Mouse (Mus musculus): ENCODE results near the gene Henmt1. TPM values are rescaled to one million over a fixed set of nuclear protein-coding genes. Genes with fewer than 3 reads are reported as not detected.
A peak's percentile ranks its signal among the peaks of the same experiment; 100 is the strongest.

The Henmt1 gene
- polyA plus RNA-seq, 1 experiment from 2014 or later, result 0.11 TPM

GRCm38 (mm10) chr3:108983989-108984388 is 44.3 kb downstream of the Henmt1 start:
- peak overlapping the region; percentile 29; the same call in 1 of the 2 replicates for H3K4me2 ChIP-seq
- peak; percentile 90 for ATAC-seq
- 15% methylated on average over 5 of the region's 5 CpGs for WGBS (ENCODE audit: insufficient replicate concordance)

GRCm38 (mm10) chr3:108986534-108986933 is 46.9 kb downstream of the Henmt1 start:
- no peak for ATAC-seq
- Histone ChIP-seq H3K4me1 (peaks cover 30% of the 10 kb centered on the region), H3K27ac (no peak overlapping the region), H3K27me3 (replicated peaks) (no peaks in the 10 kb centered on the region), H3K9me3 (replicated peaks) (no peaks in the 10 kb centered on the region), H3K4me3 (no peak overlapping the region), H3K4me2 (no peak overlapping the region), H3K9ac (no peak overlapping the region), H3K36me3 (peaks cover 10% of the 10 kb centered on the region)
- 31% methylated on average over 1 of the region's 1 CpGs for WGBS (ENCODE audit: insufficient replicate concordance)

More at GRCm38 (mm10) chr3:108983989-108984388, 44.3 kb downstream of the Henmt1 start:
- H3K4me1 ChIP-seq, result peaks cover 30% of the 10 kb centered on the region
- H3K9me3 ChIP-seq (replicated peaks), result no peaks in the 10 kb centered on the region
- 0 out of 2 replicates have a peak overlapping the region, but pooled peaks have one; percentile 2 for H3K27ac ChIP-seq
- 0 out of 2 replicates have a peak overlapping the region, but pooled peaks have one; percentile 2 for H3K9ac ChIP-seq
- H3K36me3 ChIP-seq, result peaks cover 22% of the 10 kb centered on the region
- no peaks in the 10 kb centered on the region for H3K27me3 ChIP-seq (replicated peaks)
- H3K4me3 ChIP-seq, result no peak overlapping the region

GRCm38 (mm10) chr3:108987009-108987659 is 47.5 kb downstream of the Henmt1 start:
- no peak for ATAC-seq
- Histone ChIP-seq H3K4me1 (peaks cover 25% of the 10 kb centered on the region), H3K9ac (no peak overlapping the region), H3K36me3 (peaks cover 10% of the 10 kb centered on the region), H3K4me3 (no peak overlapping the region), H3K9me3 (replicated peaks) (no peaks in the 10 kb centered on the region), H3K27ac (no peak overlapping the region), H3K27me3 (replicated peaks) (no peaks in the 10 kb centered on the region), H3K4me2 (no peak overlapping the region)
- WGBS (ENCODE audit: insufficient replicate concordance), result 64% methylated on average over 12 of the region's 12 CpGs

- Histone ChIP-seq H3K9me3 (replicated peaks) (no peaks in the 10 kb centered on the region), H3K4me1 (peaks cover 25% of the 10 kb centered on the region), H3K36me3 (peaks cover 10% of the 10 kb centered on the region; the same call in 1 of the 2 replicates), H3K27ac (no peak overlapping the region), H3K4me2 (no peak overlapping the region), H3K27me3 (replicated peaks) (no peaks in the 10 kb centered on the region), H3K9ac (no peak overlapping the region), H3K4me3 (no peak overlapping the region)
- WGBS (ENCODE audit: insufficient replicate concordance), result 69% methylated on average over 9 of the region's 9 CpGs
- ATAC-seq, result no peak
These were observed 50.4 kb downstream of the Henmt1 start for GRCm38 (mm10) chr3:108989971-108990548.

- Histone ChIP-seq H3K36me3 (0 out of 2 replicates have a peak, but pooled peaks cover 6% of the 10 kb centered on the region), H3K9ac (no peak overlapping the region), H3K4me1 (peaks cover 46% of the 10 kb centered on the region), H3K4me3 (no peak overlapping the region), H3K27ac (no peak overlapping the region), H3K4me2 (no peak overlapping the region), H3K9me3 (replicated peaks) (no peaks in the 10 kb centered on the region), H3K27me3 (replicated peaks) (no peaks in the 10 kb centered on the region)
- ATAC-seq, result no peak
- WGBS (ENCODE audit: insufficient replicate concordance), result 25% methylated on average over 2 of the region's 2 CpGs
These were observed 54.8 kb downstream of the Henmt1 start for GRCm38 (mm10) chr3:108994477-108994876.

GRCm38 (mm10) chr3:108995379-108995778 is 55.7 kb downstream of the Henmt1 start:
- WGBS (ENCODE audit: insufficient replicate concordance), result 38% methylated on average over 2 of the region's 2 CpGs
- Histone ChIP-seq H3K4me3 (no peak overlapping the region), H3K36me3 (peaks cover 6% of the 10 kb centered on the region), H3K27ac (no peak overlapping the region), H3K9ac (no peak overlapping the region), H3K9me3 (replicated peaks) (no peaks in the 10 kb centered on the region), H3K4me2 (no peak overlapping the region), H3K27me3 (replicated peaks) (no peaks in the 10 kb centered on the region), H3K4me1 (peaks cover 46% of the 10 kb centered on the region)
- ATAC-seq, result peak; percentile 28; the same call in 1 of the 2 replicates

- Histone ChIP-seq H3K4me1 (peaks cover 46% of the 10 kb centered on the region), H3K9me3 (replicated peaks) (no peaks in the 10 kb centered on the region), H3K27me3 (replicated peaks) (no peaks in the 10 kb centered on the region), H3K4me3 (peak overlapping the region; percentile 30), H3K9ac (no peak overlapping the region; the same call in 1 of the 2 replicates), H3K4me2 (peak overlapping the region; percentile 59), H3K27ac (peak overlapping the region; percentile 46; the same call in 1 of the 2 replicates), H3K36me3 (peaks cover 17% of the 10 kb centered on the region)
- ATAC-seq, result peak; percentile 65
- 22% methylated on average over 11 of the region's 11 CpGs for WGBS (ENCODE audit: insufficient replicate concordance)
These were observed 57.6 kb downstream of the Henmt1 start for GRCm38 (mm10) chr3:108997284-108997683.

GRCm38 (mm10) chr3:108997762-108998161 is 58.1 kb downstream of the Henmt1 start:
- peak overlapping the region; percentile 59 for H3K4me2 ChIP-seq
- peak; percentile 77 for ATAC-seq

GRCm38 (mm10) chr3:108999173-108999572 is 59.5 kb downstream of the Henmt1 start:
- H3K4me2 ChIP-seq, result no peak overlapping the region
- WGBS (ENCODE audit: insufficient replicate concordance), result 57% methylated on average over 1 of the region's 1 CpGs
- ATAC-seq, result no peak
- no peaks in the 10 kb centered on the region for H3K27me3 ChIP-seq (replicated peaks)
- H3K9me3 ChIP-seq (replicated peaks), result no peaks in the 10 kb centered on the region
- no peak overlapping the region for H3K9ac ChIP-seq
- peaks cover 29% of the 10 kb centered on the region for H3K4me1 ChIP-seq
- no peak overlapping the region for H3K27ac ChIP-seq
- no peak overlapping the region for H3K4me3 ChIP-seq
- peaks cover 21% of the 10 kb centered on the region for H3K36me3 ChIP-seq

More at GRCm38 (mm10) chr3:108997762-108998161, 58.1 kb downstream of the Henmt1 start:
- peaks cover 43% of the 10 kb centered on the region for H3K4me1 ChIP-seq
- peak overlapping the region; percentile 46; the same call in 1 of the 2 replicates for H3K27ac ChIP-seq
- H3K4me3 ChIP-seq, result peak overlapping the region; percentile 30
- H3K36me3 ChIP-seq, result peaks cover 21% of the 10 kb centered on the region
- no peak overlapping the region; the same call in 1 of the 2 replicates for H3K9ac ChIP-seq
- H3K9me3 ChIP-seq (replicated peaks), result no peaks in the 10 kb centered on the region
- 22% methylated on average over 4 of the region's 4 CpGs for WGBS (ENCODE audit: insufficient replicate concordance)
- no peaks in the 10 kb centered on the region for H3K27me3 ChIP-seq (replicated peaks)

- Histone ChIP-seq H3K9ac (no peak overlapping the region), H3K9me3 (replicated peaks) (no peaks in the 10 kb centered on the region), H3K4me2 (no peak overlapping the region), H3K27me3 (replicated peaks) (no peaks in the 10 kb centered on the region), H3K4me1 (peaks cover 3% of the 10 kb centered on the region; the same call in 1 of the 2 replicates), H3K36me3 (peaks cover 13% of the 10 kb centered on the region), H3K4me3 (no peak overlapping the region), H3K27ac (no peak overlapping the region)
- ATAC-seq, result no peak
- 68% methylated on average over 5 of the region's 5 CpGs for WGBS (ENCODE audit: insufficient replicate concordance)
These were observed 66.1 kb downstream of the Henmt1 start for GRCm38 (mm10) chr3:109005777-109006176.

GRCm38 (mm10) chr3:109008180-109008579 is 68.5 kb downstream of the Henmt1 start:
- ATAC-seq, result no peak
- H3K27ac ChIP-seq, result no peak overlapping the region
- peaks cover 10% of the 10 kb centered on the region; the same call in 1 of the 2 replicates for H3K4me1 ChIP-seq
- WGBS (ENCODE audit: insufficient replicate concordance), result 58% methylated on average over 5 of the region's 5 CpGs
- no peaks in the 10 kb centered on the region for H3K9me3 ChIP-seq (replicated peaks)
- no peak overlapping the region for H3K4me2 ChIP-seq
- no peak overlapping the region for H3K9ac ChIP-seq
- no peaks in the 10 kb centered on the region for H3K27me3 ChIP-seq (replicated peaks)
- no peak overlapping the region for H3K4me3 ChIP-seq
- H3K36me3 ChIP-seq, result no peaks in the 10 kb centered on the region
